Mouse (Mus musculus) embryonic facial prominence, embryonic 14.5 days (tissue): ENCODE results near the gene Nrxn3. TPM values are rescaled to one million over a fixed set of nuclear protein-coding genes. Genes with fewer than 3 reads are reported as not detected.
A peak's percentile ranks its signal among the peaks of the same experiment; 100 is the strongest.

Source experiments
- ATAC-seq: fragments of 200-750 bp; cut with Nextera tagmentation; 2 replicates; pipeline ENCODE4 v1.8.0; 2017; ENCODE audit warnings: low read depth, moderate number of reproducible peaks, moderate TSS enrichment
- DNase-seq: peaks from one replicate; pipeline ENCODE4 v3.0.0-alpha.2; 2015; ENCODE audit warnings: low spot score
- H3K27ac ChIP-seq: fragments of 300-500 bp; sonication (generic); replicated peaks from 2 replicates; pipeline ENCODE4 v1.5.1; 2014; ENCODE audit warnings: low read depth, mild to moderate bottlenecking, low read length, moderate library complexity
- H3K27me3 ChIP-seq: fragments of 300-500 bp; sonication (generic); replicated peaks from 2 replicates; pipeline ENCODE4 v1.6.1; 2014; ENCODE audit warnings: low read length; ENCODE audit not compliant: control insufficient read depth, insufficient read depth
- H3K36me3 ChIP-seq: fragments of 300-500 bp; sonication (generic); 2 replicates; pipeline ENCODE4 v1.6.1; 2014; ENCODE audit warnings: low read length, mixed read lengths; ENCODE audit not compliant: control insufficient read depth, insufficient read depth
- H3K4me1 ChIP-seq: fragments of 300-500 bp; sonication (generic); 2 replicates; pipeline ENCODE4 v1.6.1; 2014; ENCODE audit warnings: antibody characterized with exemption, low read length; ENCODE audit not compliant: control insufficient read depth, insufficient read depth
- H3K4me2 ChIP-seq: fragments of 300-500 bp; sonication (generic); 2 replicates; pipeline ENCODE4 v1.6.1; 2014; ENCODE audit warnings: low read depth, mild to moderate bottlenecking, low read length, moderate library complexity, mixed read lengths
- H3K4me3 ChIP-seq: fragments of 300-500 bp; sonication (generic); 2 replicates; pipeline ENCODE4 v1.5.1; 2014; ENCODE audit warnings: low read depth, mild to moderate bottlenecking, low read length
- H3K9ac ChIP-seq: fragments of 300-500 bp; sonication (generic); 2 replicates; pipeline ENCODE4 v1.6.1; 2014; ENCODE audit warnings: low read depth, mild to moderate bottlenecking, low read length, moderate library complexity, mixed read lengths
- H3K9me3 ChIP-seq: fragments of 300-500 bp; sonication (generic); 2 replicates; pipeline ENCODE4 v1.6.1; 2016; ENCODE audit warnings: low read length; ENCODE audit not compliant: control insufficient read depth
- WGBS: fragments of 180-500 bp; shearing (Covaris S2); extraction: QIAGEN DNeasy Blood & Tissue Kit; methylation state at CpG from one replicate; pipeline ENCODE4 v1.1.7; 2014; 5-methylcytosine and 5-hydroxymethylcytosine counted together
- polyA plus RNA-seq: library from polyadenylated mRNA; unstranded; fragments of >200 nt; fragmentation: Nextera tagmentation; extraction: Ambion mirVana; gene quantifications from 2 replicates; pipeline ENCODE4 v1.2.1, GENCODE M21; 2014

The Nrxn3 gene
- polyA plus RNA-seq, 1 experiment from 2014 or later: 2.6 TPM

- 43% methylated on average over 10 of the region's 10 CpGs for WGBS
- Histone ChIP-seq H3K4me2 (no peak overlapping the region), H3K9me3 (no peaks in the 10 kb centered on the region), H3K27ac (no peak overlapping the region), H3K4me1 (no peaks in the 10 kb centered on the region), H3K9ac (no peak overlapping the region), H3K27me3 (no peaks in the 10 kb centered on the region), H3K4me3 (no peak overlapping the region), H3K36me3 (no peaks in the 10 kb centered on the region)
- DNase-seq (peak; percentile 19), ATAC-seq (peak; percentile 57; the same call in 1 of the 2 replicates)
These were observed 352.0 kb downstream of the Nrxn3 start for GRCm38 (mm10) chr12:89074551-89075295.

- H3K36me3 ChIP-seq: no peaks in the 10 kb centered on the region
- no peaks in the 10 kb centered on the region for H3K27me3 ChIP-seq
- 89% methylated on average over 8 of the region's 8 CpGs for WGBS
- no peak overlapping the region for H3K4me3 ChIP-seq
- H3K4me1 ChIP-seq: no peaks in the 10 kb centered on the region
- H3K9ac ChIP-seq: no peak overlapping the region
- DNase-seq (no peak), ATAC-seq (no peak)
- no peak overlapping the region for H3K4me2 ChIP-seq
- no peak overlapping the region for H3K27ac ChIP-seq
- no peaks in the 10 kb centered on the region for H3K9me3 ChIP-seq
These were observed 371.3 kb downstream of the Nrxn3 start for GRCm38 (mm10) chr12:89093806-89094479.

GRCm38 (mm10) chr12:89097561-89097960, 374.9 kb downstream of the Nrxn3 start:
- Histone ChIP-seq H3K27me3 (no peaks in the 10 kb centered on the region), H3K9me3 (no peaks in the 10 kb centered on the region), H3K27ac (no peak overlapping the region), H3K4me2 (no peak overlapping the region), H3K4me3 (no peak overlapping the region), H3K9ac (no peak overlapping the region), H3K36me3 (no peaks in the 10 kb centered on the region), H3K4me1 (no peaks in the 10 kb centered on the region)
- 91% methylated on average over 2 of the region's 2 CpGs for WGBS
- ATAC-seq (no peak), DNase-seq (no peak)

GRCm38 (mm10) chr12:89106029-89106733, 383.5 kb downstream of the Nrxn3 start:
- Histone ChIP-seq H3K27ac (no peak overlapping the region), H3K4me3 (0 out of 2 replicates have a peak overlapping the region, but pooled peaks have one; percentile 1), H3K27me3 (no peaks in the 10 kb centered on the region), H3K9me3 (no peaks in the 10 kb centered on the region), H3K4me2 (peak overlapping the region; percentile 36; the same call in 1 of the 2 replicates), H3K4me1 (no peaks in the 10 kb centered on the region), H3K36me3 (no peaks in the 10 kb centered on the region), H3K9ac (no peak overlapping the region)
- WGBS: 15% methylated on average over 9 of the region's 9 CpGs
- peak; percentile 93 for ATAC-seq
- peak; percentile 75 for DNase-seq

- DNase-seq: no peak
- no peaks in the 10 kb centered on the region for H3K9me3 ChIP-seq
- H3K27me3 ChIP-seq: no peaks in the 10 kb centered on the region
- 60% methylated on average over 6 of the region's 6 CpGs for WGBS
- no peak overlapping the region for H3K9ac ChIP-seq
- no peak overlapping the region for H3K4me2 ChIP-seq
- H3K27ac ChIP-seq: no peak overlapping the region
- no peaks in the 10 kb centered on the region for H3K4me1 ChIP-seq
- no peak for ATAC-seq
- H3K36me3 ChIP-seq: no peaks in the 10 kb centered on the region
- H3K4me3 ChIP-seq: no peak overlapping the region
These were observed 384.4 kb downstream of the Nrxn3 start for GRCm38 (mm10) chr12:89106881-89107584.

- ATAC-seq (no peak), DNase-seq (no peak)
- Histone ChIP-seq H3K36me3 (no peaks in the 10 kb centered on the region), H3K9me3 (no peaks in the 10 kb centered on the region), H3K4me2 (no peak overlapping the region), H3K4me1 (no peaks in the 10 kb centered on the region), H3K4me3 (no peak overlapping the region), H3K9ac (no peak overlapping the region), H3K27me3 (no peaks in the 10 kb centered on the region), H3K27ac (no peak overlapping the region)
- 65% methylated on average over 7 of the region's 7 CpGs for WGBS
These were observed 387.2 kb downstream of the Nrxn3 start for GRCm38 (mm10) chr12:89109779-89110335.

- Histone ChIP-seq H3K27ac (no peak overlapping the region), H3K9me3 (no peaks in the 10 kb centered on the region), H3K27me3 (no peaks in the 10 kb centered on the region), H3K36me3 (no peaks in the 10 kb centered on the region), H3K9ac (no peak overlapping the region), H3K4me3 (no peak overlapping the region), H3K4me1 (no peaks in the 10 kb centered on the region), H3K4me2 (no peak overlapping the region)
- DNase-seq (no peak), ATAC-seq (no peak)
- WGBS: 81% methylated on average over 4 of the region's 4 CpGs
These were observed 405.9 kb downstream of the Nrxn3 start for GRCm38 (mm10) chr12:89128602-89129001.
